Mouse (Mus musculus) forebrain, embryonic 12.5 days (tissue): ENCODE results near the gene Tenm2. TPM values are rescaled to one million over a fixed set of nuclear protein-coding genes. Genes with fewer than 3 reads are reported as not detected.

Experiments
- ATAC-seq: fragments of 200-750 bp; cut with Nextera tagmentation; 2 replicates; pipeline ENCODE4 v1.8.0; 2017; ENCODE audit warnings: moderate TSS enrichment; ENCODE audit not compliant: low FRiP score
- H3K27ac ChIP-seq: fragments of 300-500 bp; sonication (generic); 2 replicates; pipeline ENCODE4 v1.5.1; 2016; ENCODE audit warnings: mild to moderate bottlenecking
- H3K27me3 ChIP-seq: fragments of 300-500 bp; sonication (generic); 2 replicates; pipeline ENCODE4 v1.6.1; 2016; ENCODE audit warnings: mild to moderate bottlenecking
- H3K36me3 ChIP-seq: fragments of 300-500 bp; sonication (generic); replicated peaks from 2 replicates; pipeline ENCODE4 v1.6.1; 2016; ENCODE audit warnings: mild to moderate bottlenecking
- H3K4me1 ChIP-seq: fragments of 300-500 bp; sonication (generic); 2 replicates; pipeline ENCODE4 v1.6.1; 2016
- H3K4me2 ChIP-seq: fragments of 300-500 bp; sonication (generic); 2 replicates; pipeline ENCODE4 v1.6.1; 2016; ENCODE audit warnings: mild to moderate bottlenecking, moderate library complexity
- H3K4me3 ChIP-seq: fragments of 300-500 bp; sonication (generic); replicated peaks from 2 replicates; pipeline ENCODE4 v1.5.1; 2016; ENCODE audit warnings: mild to moderate bottlenecking
- H3K9ac ChIP-seq: fragments of 300-500 bp; sonication (generic); 2 replicates; pipeline ENCODE4 v1.6.1; 2016; ENCODE audit warnings: mild to moderate bottlenecking
- H3K9me3 ChIP-seq: fragments of 300-500 bp; sonication (generic); 2 replicates; pipeline ENCODE4 v1.6.1; 2016
- WGBS: fragments of 180-500 bp; shearing (Covaris S2); methylation state at CpG from one replicate; pipeline ENCODE4 v1.1.7; 2016; 5-methylcytosine and 5-hydroxymethylcytosine counted together
- polyA plus RNA-seq: library from polyadenylated mRNA; unstranded; fragments of >200 nt; fragmentation: Nextera tagmentation; extraction: Ambion mirVana; gene quantifications from 2 replicates; pipeline ENCODE4 v1.2.1, GENCODE M21; 2016

Gene Tenm2
- polyA plus RNA-seq, 1 experiment from 2014 or later, result 10.9 TPM

- 92% methylated on average over 6 of the region's 6 CpGs for WGBS
- Histone ChIP-seq H3K27me3 (no peaks in the 10 kb centered on the region), H3K9ac (no peak overlapping the region), H3K4me3 (no peak overlapping the region), H3K36me3 (no peaks in the 10 kb centered on the region), H3K4me1 (no peaks in the 10 kb centered on the region), H3K27ac (no peak overlapping the region), H3K9me3 (no peaks in the 10 kb centered on the region), H3K4me2 (no peak overlapping the region)
- ATAC-seq, result no peak
Measured at GRCm38 (mm10) chr11:37177426-37177825, 58.3 kb downstream of the Tenm2 start.

- no peak overlapping the region for H3K9ac ChIP-seq
- H3K4me1 ChIP-seq, result peaks cover 8% of the 10 kb centered on the region
- H3K27ac ChIP-seq, result no peak overlapping the region
- no peaks in the 10 kb centered on the region for H3K9me3 ChIP-seq
- ATAC-seq, result peak; percentile 69; the same call in 1 of the 2 replicates
- H3K27me3 ChIP-seq, result peaks cover 27% of the 10 kb centered on the region
- peak overlapping the region; percentile 4; the same call in 1 of the 2 replicates for H3K4me2 ChIP-seq
- H3K4me3 ChIP-seq, result no peak overlapping the region
- WGBS, result 12% methylated on average over 13 of the region's 13 CpGs
- H3K36me3 ChIP-seq, result no peaks in the 10 kb centered on the region
Measured at GRCm38 (mm10) chr11:37153933-37154880, 81.6 kb downstream of the Tenm2 start.

- H3K36me3 ChIP-seq, result no peaks in the 10 kb centered on the region
- H3K9ac ChIP-seq, result no peak overlapping the region
- H3K27me3 ChIP-seq, result peaks cover 27% of the 10 kb centered on the region
- 22% methylated on average over 5 of the region's 5 CpGs for WGBS
- H3K4me3 ChIP-seq, result no peak overlapping the region
- peak; percentile 33; the same call in 1 of the 2 replicates for ATAC-seq
- H3K9me3 ChIP-seq, result no peaks in the 10 kb centered on the region
- H3K4me1 ChIP-seq, result peaks cover 8% of the 10 kb centered on the region
- H3K4me2 ChIP-seq, result no peak overlapping the region
- H3K27ac ChIP-seq, result no peak overlapping the region
Measured at GRCm38 (mm10) chr11:37153382-37153781, 82.4 kb downstream of the Tenm2 start.

GRCm38 (mm10) chr11:37150011-37150410, 85.8 kb downstream of the Tenm2 start:
- Histone ChIP-seq H3K9ac (no peak overlapping the region), H3K4me1 (peaks cover 8% of the 10 kb centered on the region), H3K27ac (no peak overlapping the region), H3K4me2 (no peak overlapping the region), H3K9me3 (no peaks in the 10 kb centered on the region), H3K36me3 (no peaks in the 10 kb centered on the region), H3K4me3 (no peak overlapping the region), H3K27me3 (peaks cover 10% of the 10 kb centered on the region)
- ATAC-seq, result no peak
- WGBS, result 62% methylated on average over 1 of the region's 1 CpGs

- no peak overlapping the region for H3K27ac ChIP-seq
- H3K4me3 ChIP-seq, result no peak overlapping the region
- H3K36me3 ChIP-seq, result no peaks in the 10 kb centered on the region
- no peaks in the 10 kb centered on the region for H3K4me1 ChIP-seq
- peaks cover 8% of the 10 kb centered on the region; the same call in 1 of the 2 replicates for H3K27me3 ChIP-seq
- no peak for ATAC-seq
- 81% methylated on average over 6 of the region's 6 CpGs for WGBS
- H3K9me3 ChIP-seq, result no peaks in the 10 kb centered on the region
- H3K9ac ChIP-seq, result no peak overlapping the region
- H3K4me2 ChIP-seq, result no peak overlapping the region
Measured at GRCm38 (mm10) chr11:37143996-37144395, 91.8 kb downstream of the Tenm2 start.

- H3K27ac ChIP-seq, result no peak overlapping the region
- no peaks in the 10 kb centered on the region for H3K36me3 ChIP-seq
- 79% methylated on average over 2 of the region's 2 CpGs for WGBS
- no peak overlapping the region for H3K9ac ChIP-seq
- no peaks in the 10 kb centered on the region for H3K4me1 ChIP-seq
- H3K27me3 ChIP-seq, result peaks cover 8% of the 10 kb centered on the region; the same call in 1 of the 2 replicates
- no peak overlapping the region for H3K4me3 ChIP-seq
- ATAC-seq, result no peak
- no peaks in the 10 kb centered on the region for H3K9me3 ChIP-seq
- no peak overlapping the region for H3K4me2 ChIP-seq
Measured at GRCm38 (mm10) chr11:37143478-37143877, 92.3 kb downstream of the Tenm2 start.

- H3K36me3 ChIP-seq, result no peaks in the 10 kb centered on the region
- WGBS, result 34% methylated on average over 2 of the region's 2 CpGs
- H3K27ac ChIP-seq, result no peak overlapping the region
- H3K9ac ChIP-seq, result no peak overlapping the region
- ATAC-seq, result no peak
- H3K4me1 ChIP-seq, result 0 out of 2 replicates have a peak, but pooled peaks cover 4% of the 10 kb centered on the region
- H3K9me3 ChIP-seq, result no peaks in the 10 kb centered on the region
- no peaks in the 10 kb centered on the region for H3K27me3 ChIP-seq
- H3K4me2 ChIP-seq, result no peak overlapping the region
- H3K4me3 ChIP-seq, result no peak overlapping the region
Measured at GRCm38 (mm10) chr11:37128893-37129292, 106.9 kb downstream of the Tenm2 start.

GRCm38 (mm10) chr11:37118058-37118457, 117.7 kb downstream of the Tenm2 start:
- no peak overlapping the region for H3K9ac ChIP-seq
- no peak overlapping the region for H3K4me3 ChIP-seq
- ATAC-seq, result no peak
- no peaks in the 10 kb centered on the region for H3K36me3 ChIP-seq
- H3K27me3 ChIP-seq, result no peaks in the 10 kb centered on the region
- H3K27ac ChIP-seq, result no peak overlapping the region
- H3K9me3 ChIP-seq, result no peaks in the 10 kb centered on the region
- H3K4me1 ChIP-seq, result no peaks in the 10 kb centered on the region
- H3K4me2 ChIP-seq, result no peak overlapping the region

- H3K27me3 ChIP-seq, result no peaks in the 10 kb centered on the region
- H3K36me3 ChIP-seq, result no peaks in the 10 kb centered on the region
- no peak overlapping the region for H3K9ac ChIP-seq
- H3K9me3 ChIP-seq, result no peaks in the 10 kb centered on the region
- no peak overlapping the region for H3K27ac ChIP-seq
- no peak for ATAC-seq
- no peak overlapping the region for H3K4me3 ChIP-seq
- H3K4me1 ChIP-seq, result no peaks in the 10 kb centered on the region
- WGBS, result 76% methylated on average over 4 of the region's 4 CpGs
- H3K4me2 ChIP-seq, result no peak overlapping the region
Measured at GRCm38 (mm10) chr11:37115188-37115587, 120.6 kb downstream of the Tenm2 start.

GRCm38 (mm10) chr11:37107069-37107468, 128.7 kb downstream of the Tenm2 start:
- no peak overlapping the region for H3K9ac ChIP-seq
- 34% methylated on average over 2 of the region's 2 CpGs for WGBS
- H3K27me3 ChIP-seq, result no peaks in the 10 kb centered on the region
- H3K9me3 ChIP-seq, result no peaks in the 10 kb centered on the region
- no peak overlapping the region for H3K27ac ChIP-seq
- ATAC-seq, result 0 out of 2 replicates have a peak, but pooled peaks have one; percentile 30
- no peaks in the 10 kb centered on the region for H3K36me3 ChIP-seq
- H3K4me3 ChIP-seq, result no peak overlapping the region
- H3K4me2 ChIP-seq, result no peak overlapping the region
- no peaks in the 10 kb centered on the region for H3K4me1 ChIP-seq

- Histone ChIP-seq H3K4me3 (no peak overlapping the region), H3K27me3 (no peaks in the 10 kb centered on the region), H3K36me3 (no peaks in the 10 kb centered on the region), H3K4me2 (no peak overlapping the region), H3K27ac (no peak overlapping the region), H3K9ac (no peak overlapping the region), H3K9me3 (no peaks in the 10 kb centered on the region), H3K4me1 (no peaks in the 10 kb centered on the region)
- WGBS, result 86% methylated on average over 5 of the region's 5 CpGs
- no peak for ATAC-seq
Measured at GRCm38 (mm10) chr11:37079403-37079802, 156.4 kb downstream of the Tenm2 start.

GRCm38 (mm10) chr11:37076989-37077598, 158.7 kb downstream of the Tenm2 start:
- H3K27me3 ChIP-seq, result no peaks in the 10 kb centered on the region
- H3K4me2 ChIP-seq, result no peak overlapping the region
- no peak overlapping the region for H3K4me3 ChIP-seq
- no peak for ATAC-seq
- no peak overlapping the region for H3K27ac ChIP-seq
- H3K4me1 ChIP-seq, result no peaks in the 10 kb centered on the region
- WGBS, result 49% methylated on average over 5 of the region's 5 CpGs
- no peaks in the 10 kb centered on the region for H3K36me3 ChIP-seq
- no peaks in the 10 kb centered on the region for H3K9me3 ChIP-seq
- H3K9ac ChIP-seq, result no peak overlapping the region
